9 mouse cellular contexts compared by ENCODE assay signal in genomic region chr1:93802771-93803170, GRCm38 (mm10). TPM values are rescaled to one million over a fixed set of nuclear protein-coding genes. Genes with fewer than 3 reads are reported as not detected.
A peak's percentile ranks its signal among the peaks of the same experiment; 100 is the strongest.
DNase-seq lines count a peak whose midpoint lies in the region; ATAC-seq and TF ChIP-seq lines count a peak whose summit lies in the region.
"Had no signal": no experiment of that assay in that cellular context is flagged by ENCODE, and none has a peak within 500 bp of the region (broad histone marks: within the 10 kb centered on the region; RNA-seq: fewer than 3 reads in every experiment).

No protein-coding gene starts in this region.

- no peak for ATAC-seq in CD4-positive, CD25-positive, alpha-beta regulatory T cell, adult 4 months
- no peak for ATAC-seq in forebrain, embryonic 14.5 days
- no peak for ATAC-seq in liver, embryonic 14.5 days (ENCODE audit: insufficient read depth)

- peak overlapping the region; percentile 88 for H3K4me2 ChIP-seq in forebrain, embryonic 14.5 days (ENCODE audit: low read length)
- peak overlapping the region; percentile 87 for H3K4me2 ChIP-seq in liver, embryonic 14.5 days (ENCODE audit: low read depth)

- H3K36me3 ChIP-seq in forebrain, embryonic 14.5 days (ENCODE audit: control insufficient read depth, insufficient read depth, low read length) = peaks cover 37% of the 10 kb centered on the region
- peaks cover 27% of the 10 kb centered on the region for H3K36me3 ChIP-seq in liver, embryonic 14.5 days (replicated peaks; ENCODE audit: control insufficient read depth, insufficient read depth, low read depth)

- H3K4me1 ChIP-seq in forebrain, embryonic 14.5 days (ENCODE audit: control insufficient read depth, insufficient read depth, low read length) = peaks cover 23% of the 10 kb centered on the region
- H3K4me1 ChIP-seq in liver, embryonic 14.5 days (replicated peaks; ENCODE audit: control insufficient read depth in 2 of 2, insufficient read depth in 2 of 2, low read length in 1 of 2) = peaks cover 28 to 31% of the 10 kb centered on the region in 2 experiments

- no peaks in the 10 kb centered on the region for H3K9me3 ChIP-seq in forebrain, embryonic 14.5 days (replicated peaks; ENCODE audit: control insufficient read depth, low read length)
- H3K9me3 ChIP-seq in liver, embryonic 14.5 days (ENCODE audit: control insufficient read depth, low read length) = no peaks in the 10 kb centered on the region

- peak; percentile 54; the same call in 1 of the 2 replicates for TF ChIP-seq EP300 in liver, embryonic 14.5 days (IDR thresholded peaks at IDR 0.05; ENCODE audit: low read depth)

- 90% methylated on average over 5 of the region's 5 CpGs for WGBS in forebrain, embryonic 14.5 days
- WGBS in liver, embryonic 14.5 days (ENCODE audit: insufficient replicate concordance) = 52% methylated on average over 5 of the region's 5 CpGs

- no peak overlapping the region for H3K9ac ChIP-seq in forebrain, embryonic 14.5 days (ENCODE audit: low read length)
- peak overlapping the region; percentile 68 for H3K9ac ChIP-seq in liver, embryonic 14.5 days (replicated peaks)

- TF ChIP-seq CTCF in liver, embryonic 14.5 days (IDR thresholded peaks at IDR 0.05; ENCODE audit: low read depth) = no peak

- no peak overlapping the region; the same call in 1 of the 2 replicates for H3K27ac ChIP-seq in forebrain, embryonic 14.5 days (ENCODE audit: low read depth, low read length)
- peak overlapping the region; percentile 92 for H3K27ac ChIP-seq in liver, embryonic 14.5 days

- DNase-seq in CD4-positive, CD25-positive, alpha-beta regulatory T cell, adult 2 months (ENCODE audit: low read depth, low spot score) = peak; percentile 19
- peak; percentile 70 for DNase-seq in A20 (ENCODE audit: low read depth, low spot score)
- no peak for DNase-seq in forebrain, embryonic 14.5 days (ENCODE audit: low spot score)
- DNase-seq in liver, embryonic 14.5 days (ENCODE audit: low read depth in 3 of 3, low spot score in 3 of 3) = peak; percentile 43 to 53 (median 45)
- DNase-seq in adrenal gland, postnatal 36 days = no peak
- no peak for DNase-seq in spleen, adult 18-20 months
- DNase-seq in gastrocnemius, adult 8-10 months (ENCODE audit: low spot score in 2 of 2) = no peak
- DNase-seq: cerebellum, adult 11 months had no signal

- no peaks in the 10 kb centered on the region for H3K27me3 ChIP-seq in forebrain, embryonic 14.5 days (replicated peaks; ENCODE audit: control insufficient read depth, insufficient read depth, low read length)
- H3K27me3 ChIP-seq in liver, embryonic 14.5 days (ENCODE audit: control insufficient read depth, insufficient read depth, low read length) = no peaks in the 10 kb centered on the region

- H3K4me3 ChIP-seq in forebrain, embryonic 14.5 days (ENCODE audit: low read depth, low read length) = peak overlapping the region; percentile 76; the same call in 1 of the 2 replicates
- H3K4me3 ChIP-seq in liver, embryonic 14.5 days (ENCODE audit: insufficient read depth in 1 of 2, low read depth in 2 of 2, low read length in 2 of 2) = peak overlapping the region; percentile 11 to 67; a peak in 3 of 4 replicates

RNA-seq across cellular contexts. Expression of gene Ing5, which starts 1.0 kb away (rescaled TPM):
- polyA plus RNA-seq in CD4-positive, CD25-positive, alpha-beta regulatory T cell, adult 4 months (2017; shearing (Covaris generic)) = 10 to 100 TPM; 25.4 to 36.9 TPM
- polyA plus RNA-seq in forebrain, embryonic 14.5 days (2014; fragmentation: Nextera tagmentation; extraction: Ambion mirVana) = 8.0 and 8.5 TPM in 2 replicates
- 5.3 and 6.9 TPM in 2 replicates for polyA plus RNA-seq in liver, embryonic 14.5 days (2012; rRNA removed)
- 7.6 and 9.6 TPM in 2 replicates for polyA plus RNA-seq in liver, embryonic 14.5 days (2014; fragmentation: Nextera tagmentation; extraction: Ambion mirVana)
- total RNA-seq in adrenal gland, postnatal 36 days (2021) = 10 to 100 TPM; 18.9 to 20.0 TPM
- total RNA-seq in gastrocnemius, adult 8-10 months (2022) = 1 to 10 TPM; 3.7 to 6.6 (median 4.0) TPM

RNA-seq across cellular contexts. Expression of gene Dtymk, which starts 1.0 kb away (rescaled TPM):
- polyA plus RNA-seq in CD4-positive, CD25-positive, alpha-beta regulatory T cell, adult 4 months (2017; shearing (Covaris generic)) = 100 to 1,000 TPM; 120 to 147 TPM
- 173 and 185 TPM in 2 replicates for polyA plus RNA-seq in forebrain, embryonic 14.5 days (2014; fragmentation: Nextera tagmentation; extraction: Ambion mirVana)
- 99.0 and 128 TPM in 2 replicates for polyA plus RNA-seq in liver, embryonic 14.5 days (2012; rRNA removed)
- polyA plus RNA-seq in liver, embryonic 14.5 days (2014; fragmentation: Nextera tagmentation; extraction: Ambion mirVana) = 148 and 150 TPM in 2 replicates
- total RNA-seq in adrenal gland, postnatal 36 days (2021) = 10 to 100 TPM; 63.7 to 70.9 TPM
- total RNA-seq in gastrocnemius, adult 8-10 months (2022) = 10 to 100 TPM; 14.8 to 17.3 (median 16.1) TPM

RNA-seq across cellular contexts. Expression of gene D2hgdh, which starts 21.9 kb away (rescaled TPM):
- polyA plus RNA-seq in CD4-positive, CD25-positive, alpha-beta regulatory T cell, adult 4 months (2017; shearing (Covaris generic)) = 10 to 100 TPM; 24.5 to 37.2 TPM
- 11.0 and 12.7 TPM in 2 replicates for polyA plus RNA-seq in forebrain, embryonic 14.5 days (2014; fragmentation: Nextera tagmentation; extraction: Ambion mirVana)
- polyA plus RNA-seq in liver, embryonic 14.5 days (2012; rRNA removed) = 6.4 and 6.8 TPM in 2 replicates
- 3.7 and 5.0 TPM in 2 replicates for polyA plus RNA-seq in liver, embryonic 14.5 days (2014; fragmentation: Nextera tagmentation; extraction: Ambion mirVana)
- 10 to 100 TPM; 46.9 to 57.9 TPM for total RNA-seq in adrenal gland, postnatal 36 days (2021)
- 10 to 100 TPM; 22.7 to 25.0 (median 24.4) TPM for total RNA-seq in gastrocnemius, adult 8-10 months (2022)

RNA-seq across cellular contexts. Expression of gene Thap4, which starts 48.1 kb away (rescaled TPM):
- polyA plus RNA-seq in CD4-positive, CD25-positive, alpha-beta regulatory T cell, adult 4 months (2017; shearing (Covaris generic)) = 10 to 100 TPM; 14.1 to 24.8 TPM
- polyA plus RNA-seq in forebrain, embryonic 14.5 days (2014; fragmentation: Nextera tagmentation; extraction: Ambion mirVana) = 38.4 and 44.4 TPM in 2 replicates
- 8.5 and 10.5 TPM in 2 replicates for polyA plus RNA-seq in liver, embryonic 14.5 days (2012; rRNA removed)
- polyA plus RNA-seq in liver, embryonic 14.5 days (2014; fragmentation: Nextera tagmentation; extraction: Ambion mirVana) = 11.5 and 11.7 TPM in 2 replicates
- 10 to 100 TPM; 45.4 to 57.4 TPM for total RNA-seq in adrenal gland, postnatal 36 days (2021)
- 100 to 1,000 TPM in 1 of 4 experiments, 10 to 100 TPM in 3; 66.2 to 113 (median 91.9) TPM for total RNA-seq in gastrocnemius, adult 8-10 months (2022)

RNA-seq across cellular contexts. Expression of gene Atg4b, which starts 51.5 kb away (rescaled TPM):
- polyA plus RNA-seq in CD4-positive, CD25-positive, alpha-beta regulatory T cell, adult 4 months (2017; shearing (Covaris generic)) = 100 to 1,000 TPM in 1 of 2 experiments, 10 to 100 TPM in 1; 87.1 to 104 TPM
- polyA plus RNA-seq in forebrain, embryonic 14.5 days (2014; fragmentation: Nextera tagmentation; extraction: Ambion mirVana) = 95.0 and 113 TPM in 2 replicates
- polyA plus RNA-seq in liver, embryonic 14.5 days (2012; rRNA removed) = 18.6 and 22.6 TPM in 2 replicates
- 64.3 and 68.2 TPM in 2 replicates for polyA plus RNA-seq in liver, embryonic 14.5 days (2014; fragmentation: Nextera tagmentation; extraction: Ambion mirVana)
- total RNA-seq in adrenal gland, postnatal 36 days (2021) = 10 to 100 TPM; 82.3 to 86.2 TPM
- 10 to 100 TPM; 26.7 to 33.4 (median 29.2) TPM for total RNA-seq in gastrocnemius, adult 8-10 months (2022)

Comparison
In these comparisons a context has a peak if more than half of its experiments do, and no peak if none do; other contexts are left out.
1. DNase-seq: peak in CD4-positive, CD25-positive, alpha-beta regulatory T cell, adult 2 months (single experiment), A20 (single experiment) and liver, embryonic 14.5 days (3 of 3); none in forebrain, embryonic 14.5 days (single experiment), adrenal gland, postnatal 36 days (0 of 2), spleen, adult 18-20 months (0 of 2) and gastrocnemius, adult 8-10 months (0 of 2).